Mouse (Mus musculus): ENCODE results near the gene Phactr3. TPM values are rescaled to one million over a fixed set of nuclear protein-coding genes. Genes with fewer than 3 reads are reported as not detected.

The Phactr3 gene
- polyA plus RNA-seq, 1 experiment from 2014 or later: 2.2 TPM

DNA sequence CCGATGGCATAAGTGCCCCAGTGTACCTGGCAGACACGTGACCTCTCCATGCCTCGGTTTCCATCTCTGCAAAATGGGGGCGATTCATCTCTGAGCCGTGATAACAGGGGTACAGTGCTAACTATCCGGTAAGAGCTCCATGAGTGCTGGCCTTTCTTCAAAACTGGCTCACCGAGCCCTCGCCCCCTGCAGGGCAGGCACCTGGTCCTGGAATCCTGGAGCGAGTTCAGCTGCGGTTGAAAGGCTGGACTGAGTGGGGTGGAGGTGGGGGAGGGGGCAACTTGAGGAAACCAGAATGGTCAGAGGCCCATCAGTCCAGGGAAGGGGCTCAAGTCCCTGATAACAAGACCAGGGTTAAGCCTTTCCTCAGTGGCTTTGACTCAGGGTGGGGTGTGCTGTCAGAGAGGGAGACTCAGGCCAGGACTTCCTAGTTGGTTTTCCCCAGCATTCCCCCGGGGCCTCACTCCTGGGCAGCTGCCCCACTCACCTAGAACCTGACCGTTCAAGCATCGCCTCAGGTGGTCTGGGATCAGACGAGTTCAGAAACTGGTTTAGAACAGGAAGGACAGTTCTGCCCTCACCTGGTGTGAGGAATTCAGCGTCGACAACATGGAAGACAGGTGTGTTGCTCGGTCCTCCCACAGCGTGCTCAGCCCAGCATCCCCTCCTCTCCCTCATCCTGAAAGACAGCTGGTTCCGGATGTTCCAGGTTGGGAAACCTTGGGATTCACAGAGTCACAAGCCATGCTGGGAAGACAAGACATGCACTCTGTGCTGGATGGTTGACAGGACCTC, 983 bp downstream of the Phactr3 start:
- Histone ChIP-seq H3K9ac (ENCODE audit: low read depth, low read length) (no peak overlapping the region), H3K36me3 (ENCODE audit: control insufficient read depth, insufficient read depth) (no peaks in the 10 kb centered on the region), H3K9me3 (ENCODE audit: control insufficient read depth) (no peaks in the 10 kb centered on the region), H3K27ac (ENCODE audit: low read depth, low read length) (no peak overlapping the region), H3K4me1 (replicated peaks; ENCODE audit: control insufficient read depth, insufficient read depth, low read length) (no peaks in the 10 kb centered on the region), H3K27me3 (replicated peaks; ENCODE audit: control insufficient read depth, insufficient read depth, low read length) (peaks cover 13% of the 10 kb centered on the region; the same call in 1 of the 2 replicates), H3K4me2 (replicated peaks; ENCODE audit: low read depth) (peak overlapping the region; percentile 65), H3K4me3 (ENCODE audit: low read depth, low read length) (no peak overlapping the region)
- WGBS: 19% methylated on average over 19 of the region's 19 CpGs
- ATAC-seq: no peak
- no peak for TF ChIP-seq CTCF (IDR thresholded peaks at IDR 0.05; ENCODE audit: low read depth)

DNA sequence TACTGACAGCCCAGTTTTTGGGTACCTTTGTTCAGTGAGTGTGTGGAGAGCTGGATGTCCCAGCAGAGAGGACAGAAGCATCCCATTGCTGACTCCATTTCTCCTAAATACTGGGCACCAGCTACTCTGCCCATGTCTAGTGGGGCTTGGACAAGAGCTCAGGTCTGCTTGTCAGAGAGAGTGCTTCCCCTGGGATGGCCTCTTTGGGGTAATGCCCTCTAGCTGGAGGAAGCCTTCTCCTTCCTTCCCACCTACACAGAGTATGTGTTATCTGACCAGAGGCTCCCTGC, 1.5 kb downstream of the Phactr3 start:
- no peak overlapping the region for H3K9ac ChIP-seq (ENCODE audit: low read depth, low read length)
- H3K4me1 ChIP-seq (replicated peaks; ENCODE audit: control insufficient read depth, insufficient read depth, low read length): no peaks in the 10 kb centered on the region
- H3K36me3 ChIP-seq (ENCODE audit: control insufficient read depth, insufficient read depth): no peaks in the 10 kb centered on the region
- H3K27ac ChIP-seq (ENCODE audit: low read depth, low read length): no peak overlapping the region
- H3K4me3 ChIP-seq (ENCODE audit: low read depth, low read length): no peak overlapping the region
- H3K4me2 ChIP-seq (replicated peaks; ENCODE audit: low read depth): no peak overlapping the region
- no peaks in the 10 kb centered on the region for H3K9me3 ChIP-seq (ENCODE audit: control insufficient read depth)
- TF ChIP-seq CTCF (IDR thresholded peaks at IDR 0.05; ENCODE audit: low read depth): no peak
- peaks cover 13% of the 10 kb centered on the region; the same call in 1 of the 2 replicates for H3K27me3 ChIP-seq (replicated peaks; ENCODE audit: control insufficient read depth, insufficient read depth, low read length)
- no peak for ATAC-seq

DNA sequence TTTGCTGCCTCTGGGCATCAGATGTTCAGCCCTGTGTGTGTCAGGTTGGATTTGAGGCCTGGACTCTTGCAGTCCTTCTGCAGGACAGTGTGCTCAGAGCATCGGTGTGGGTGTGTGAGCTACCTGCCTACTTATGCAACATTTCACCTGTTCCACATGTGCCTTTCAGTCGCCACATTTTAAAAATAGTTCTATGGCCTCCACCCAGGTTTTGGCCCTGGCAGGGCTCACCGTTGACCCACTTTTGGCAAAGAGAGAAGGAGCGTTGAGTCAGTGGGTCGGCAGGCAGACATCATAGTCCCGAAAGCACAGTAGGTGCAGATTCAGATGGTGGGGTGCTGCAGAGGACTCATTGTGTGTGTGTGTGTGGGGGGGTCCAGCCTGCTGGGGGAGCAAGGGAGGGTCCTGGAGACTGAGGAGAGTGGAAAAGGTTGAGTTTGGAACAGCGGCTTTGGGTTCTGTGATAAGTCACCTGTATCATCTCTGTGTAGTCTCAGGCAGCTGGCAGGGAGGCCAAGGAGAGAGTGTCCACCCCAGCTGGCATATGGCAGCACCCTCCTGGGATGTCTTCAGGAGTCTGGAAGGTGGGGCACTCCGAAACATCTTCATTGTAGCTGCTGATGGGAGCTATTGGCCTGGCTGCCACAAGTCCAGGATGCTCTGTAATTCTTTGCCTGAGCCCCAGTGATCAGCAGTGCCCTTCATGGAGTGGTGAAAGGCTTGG, 2.0 kb downstream of the Phactr3 start:
- no peak overlapping the region for H3K4me3 ChIP-seq (ENCODE audit: low read depth, low read length)
- H3K9ac ChIP-seq (ENCODE audit: low read depth, low read length): no peak overlapping the region
- 90% methylated on average over 8 of the region's 8 CpGs for WGBS
- H3K36me3 ChIP-seq (ENCODE audit: control insufficient read depth, insufficient read depth): no peaks in the 10 kb centered on the region
- TF ChIP-seq CTCF (IDR thresholded peaks at IDR 0.05; ENCODE audit: low read depth): no peak
- H3K4me2 ChIP-seq (replicated peaks; ENCODE audit: low read depth): no peak overlapping the region
- H3K9me3 ChIP-seq (ENCODE audit: control insufficient read depth): no peaks in the 10 kb centered on the region
- H3K27me3 ChIP-seq (replicated peaks; ENCODE audit: control insufficient read depth, insufficient read depth, low read length): peaks cover 13% of the 10 kb centered on the region; the same call in 1 of the 2 replicates
- no peak overlapping the region for H3K27ac ChIP-seq (ENCODE audit: low read depth, low read length)
- no peaks in the 10 kb centered on the region for H3K4me1 ChIP-seq (replicated peaks; ENCODE audit: control insufficient read depth, insufficient read depth, low read length)
- no peak for ATAC-seq

DNA sequence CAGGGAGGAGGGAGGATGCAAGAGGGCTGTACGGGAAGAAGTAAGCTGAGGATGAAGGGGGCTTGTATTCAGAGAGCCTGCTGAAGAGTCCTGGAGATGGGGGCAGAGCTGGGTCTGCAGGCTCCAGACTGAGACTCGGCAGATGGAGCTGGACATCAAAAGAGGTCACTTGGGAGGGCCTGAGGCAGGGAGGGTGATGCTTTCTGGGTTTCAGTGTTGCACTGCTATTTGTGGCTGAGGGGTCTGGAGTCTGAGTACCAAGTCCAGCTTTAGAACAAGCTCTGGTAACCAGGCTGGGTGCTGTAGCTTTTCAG, 2.6 kb downstream of the Phactr3 start:
- 56% methylated on average over 2 of the region's 2 CpGs for WGBS
- Histone ChIP-seq H3K4me2 (replicated peaks; ENCODE audit: low read depth) (no peak overlapping the region), H3K4me3 (ENCODE audit: low read depth, low read length) (no peak overlapping the region), H3K27ac (ENCODE audit: low read depth, low read length) (no peak overlapping the region), H3K27me3 (replicated peaks; ENCODE audit: control insufficient read depth, insufficient read depth, low read length) (peaks cover 13% of the 10 kb centered on the region; the same call in 1 of the 2 replicates), H3K9me3 (ENCODE audit: control insufficient read depth) (no peaks in the 10 kb centered on the region), H3K36me3 (ENCODE audit: control insufficient read depth, insufficient read depth) (no peaks in the 10 kb centered on the region), H3K9ac (ENCODE audit: low read depth, low read length) (no peak overlapping the region), H3K4me1 (replicated peaks; ENCODE audit: control insufficient read depth, insufficient read depth, low read length) (no peaks in the 10 kb centered on the region)
- no peak for ATAC-seq
- no peak for TF ChIP-seq CTCF (IDR thresholded peaks at IDR 0.05; ENCODE audit: low read depth)

DNA sequence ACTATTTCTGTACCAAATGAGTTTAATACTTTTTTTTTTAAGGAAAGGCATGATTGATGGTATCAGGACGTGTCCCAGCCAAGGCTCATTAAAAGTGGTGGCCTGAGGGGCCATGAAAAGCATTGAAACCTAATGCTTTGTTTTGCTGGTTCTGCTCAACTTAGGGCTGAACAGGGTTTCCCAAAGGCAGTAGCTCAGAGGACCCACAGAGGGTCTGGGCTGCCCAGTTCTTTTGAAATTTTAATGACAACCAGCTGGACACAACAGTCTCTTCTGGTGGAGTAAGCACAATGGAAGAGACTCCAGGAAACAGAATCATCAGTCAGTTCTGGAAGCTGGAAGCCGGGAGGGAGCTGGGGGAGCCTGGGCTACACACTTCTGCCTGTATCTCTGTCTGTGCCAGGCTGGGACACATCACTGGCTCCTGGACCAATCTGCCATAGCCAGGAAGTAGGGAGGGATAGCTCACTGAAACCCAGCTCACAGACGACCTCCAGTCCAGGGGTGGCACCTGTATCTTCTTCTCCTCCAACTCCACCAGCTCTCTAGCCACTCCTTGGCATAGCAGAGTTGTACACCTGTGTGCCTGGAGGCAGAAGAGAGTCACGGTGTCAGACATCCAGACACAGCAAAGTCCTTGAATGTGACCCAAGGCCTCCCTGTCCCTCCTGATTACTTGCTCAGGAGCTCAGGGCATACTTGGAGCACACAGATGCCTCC, 3.3 kb downstream of the Phactr3 start:
- peaks cover 13% of the 10 kb centered on the region; the same call in 1 of the 2 replicates for H3K27me3 ChIP-seq (replicated peaks; ENCODE audit: control insufficient read depth, insufficient read depth, low read length)
- 52% methylated on average over 4 of the region's 4 CpGs for WGBS
- H3K4me1 ChIP-seq (replicated peaks; ENCODE audit: control insufficient read depth, insufficient read depth, low read length): no peaks in the 10 kb centered on the region
- H3K4me2 ChIP-seq (replicated peaks; ENCODE audit: low read depth): no peak overlapping the region
- ATAC-seq: no peak
- no peak overlapping the region for H3K4me3 ChIP-seq (ENCODE audit: low read depth, low read length)
- no peaks in the 10 kb centered on the region for H3K36me3 ChIP-seq (ENCODE audit: control insufficient read depth, insufficient read depth)
- H3K9me3 ChIP-seq (ENCODE audit: control insufficient read depth): no peaks in the 10 kb centered on the region
- no peak overlapping the region for H3K27ac ChIP-seq (ENCODE audit: low read depth, low read length)
- no peak for TF ChIP-seq CTCF (IDR thresholded peaks at IDR 0.05; ENCODE audit: low read depth)
- no peak overlapping the region for H3K9ac ChIP-seq (ENCODE audit: low read depth, low read length)

DNA sequence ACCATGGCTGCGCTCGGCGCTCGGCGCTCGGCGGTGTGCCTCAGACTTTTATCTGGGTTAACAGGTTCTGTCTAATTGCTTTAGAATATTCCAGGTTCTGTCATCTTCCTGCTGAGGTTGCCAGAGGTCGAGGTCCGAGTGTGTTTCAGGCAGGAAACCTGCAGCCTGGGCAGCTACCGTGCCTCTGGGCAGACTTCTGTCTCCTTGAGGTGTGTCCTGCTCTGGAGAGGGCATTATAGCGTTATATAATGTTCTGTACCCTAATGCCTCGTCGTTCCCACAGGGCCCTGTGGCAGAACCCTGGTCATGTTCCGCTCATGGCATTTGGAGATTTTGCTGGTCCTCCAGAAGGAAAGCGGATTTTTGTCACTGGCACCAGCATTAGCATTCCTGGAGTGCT, 4.7 kb downstream of the Phactr3 start:
- H3K9me3 ChIP-seq (ENCODE audit: control insufficient read depth): no peaks in the 10 kb centered on the region
- no peak for ATAC-seq
- no peak for TF ChIP-seq CTCF (IDR thresholded peaks at IDR 0.05; ENCODE audit: low read depth)
- H3K27ac ChIP-seq (ENCODE audit: low read depth, low read length): no peak overlapping the region
- no peak overlapping the region for H3K4me2 ChIP-seq (replicated peaks; ENCODE audit: low read depth)
- no peak overlapping the region for H3K4me3 ChIP-seq (ENCODE audit: low read depth, low read length)
- no peak overlapping the region for H3K9ac ChIP-seq (ENCODE audit: low read depth, low read length)
- peaks cover 13% of the 10 kb centered on the region; the same call in 1 of the 2 replicates for H3K27me3 ChIP-seq (replicated peaks; ENCODE audit: control insufficient read depth, insufficient read depth, low read length)
- 67% methylated on average over 15 of the region's 15 CpGs for WGBS
- H3K4me1 ChIP-seq (replicated peaks; ENCODE audit: control insufficient read depth, insufficient read depth, low read length): no peaks in the 10 kb centered on the region
- H3K36me3 ChIP-seq (ENCODE audit: control insufficient read depth, insufficient read depth): no peaks in the 10 kb centered on the region

Measured in intestine, postnatal 0 days (tissue).